Mouse (Mus musculus) CD4-positive naive resting alpha-beta T cell, adult 57 days (primary cell): ENCODE data around the gene Ppp1r3g. TPM values are rescaled to one million over a fixed set of nuclear protein-coding genes. Genes with fewer than 3 reads are reported as not detected.

ENCODE experiments used
- total RNA-seq: library from RNA; stranded (reverse); gene quantifications from one replicate; pipeline ENCODE4 v1.2.4, GENCODE M21; 2023

Ppp1r3g gene
- total RNA-seq = not detected

GRCm38 (mm10) chr13:35958539-35958938 lies at the start of gene Ppp1r3g:
Gene Ppp1r3g (plus strand): TSS chr13:35958839.

Other genes starting within 250 kb of the Ppp1r3g start
- 10.2 TPM for gene Rpp40, start 52.5 kb upstream of the Ppp1r3g start, total RNA-seq
- gene Fars2, start 158.6 kb downstream of the Ppp1r3g start, total RNA-seq = 37.5 TPM
- 9.0 TPM for gene Lyrm4, start 158.7 kb downstream of the Ppp1r3g start, total RNA-seq